ENCODE assay signal across 12 mouse cellular contexts in genomic region chr17:28428474-28429258, GRCm38 (mm10).
A peak's percentile ranks its signal among the peaks of the same experiment; 100 is the strongest.
DNase-seq lines count a peak whose midpoint lies in the region; ATAC-seq and TF ChIP-seq lines count a peak whose summit lies in the region.
"Had no signal": no experiment of that assay in that cellular context is flagged by ENCODE, and none has a peak within 500 bp of the region (broad histone marks: within the 10 kb centered on the region; RNA-seq: fewer than 3 reads in every experiment).

No protein-coding gene starts in this region.

- ATAC-seq in heart, embryonic 15.5 days (replicated peaks; ENCODE audit: insufficient number of reproducible peaks, insufficient read depth, low FRiP score, low read depth), result peak; percentile 64; the same call in 1 of the 2 replicates
- no peak for ATAC-seq in lung, embryonic 14.5 days (ENCODE audit: insufficient read depth)
- ATAC-seq: Patski had no signal

- peak; percentile 77 to 86 for DNase-seq in adrenal gland, adult (ENCODE audit: inconsistent age in 2 of 2, low spot score in 1 of 2)
- DNase-seq in adrenal gland, postnatal 4 days (ENCODE audit: low spot score in 2 of 2), result no peak
- peak; percentile 85 for DNase-seq in adrenal gland, postnatal 14 days
- peak; percentile 71 for DNase-seq in lung, embryonic 14.5 days
- DNase-seq in thymus, postnatal 25 days, result no peak
- DNase-seq in cerebellum, adult 18-20 months, result no peak
- DNase-seq in cerebellum, postnatal 36 days, result no peak
- DNase-seq: cerebellum, adult 11-12 months had no signal

- no peak overlapping the region for H3K27ac ChIP-seq in heart, embryonic 15.5 days
- H3K27ac ChIP-seq in lung, embryonic 14.5 days (ENCODE audit: low read depth), result no peak overlapping the region
- H3K27ac ChIP-seq: forebrain, embryonic 12.5 days; neural tube, embryonic 15.5 days had no signal

- TF ChIP-seq CTCF in lung, embryonic 14.5 days (IDR thresholded peaks at IDR 0.05; ENCODE audit: low read depth), result no peak

- H3K9ac ChIP-seq in heart, embryonic 15.5 days, result no peak overlapping the region
- H3K9ac ChIP-seq in lung, embryonic 14.5 days, result no peak overlapping the region
- H3K9ac ChIP-seq: forebrain, embryonic 12.5 days; neural tube, embryonic 15.5 days had no signal

- H3K4me1 ChIP-seq in heart, embryonic 15.5 days (replicated peaks), result peaks cover 18% of the 10 kb centered on the region
- H3K4me1 ChIP-seq in lung, embryonic 14.5 days (ENCODE audit: insufficient read depth), result no peaks in the 10 kb centered on the region
- H3K4me1 ChIP-seq: forebrain, embryonic 12.5 days had no signal

- H3K27me3 ChIP-seq in heart, embryonic 15.5 days, result no peaks in the 10 kb centered on the region
- H3K27me3 ChIP-seq in lung, embryonic 14.5 days (ENCODE audit: insufficient read depth, low read length), result no peaks in the 10 kb centered on the region
- H3K27me3 ChIP-seq: forebrain, embryonic 12.5 days; neural tube, embryonic 15.5 days; Patski had no signal

- no peak overlapping the region for H3K4me3 ChIP-seq in heart, embryonic 15.5 days
- no peak overlapping the region for H3K4me3 ChIP-seq in lung, embryonic 14.5 days (ENCODE audit: low read depth, low read length)
- H3K4me3 ChIP-seq: forebrain, embryonic 12.5 days; neural tube, embryonic 15.5 days had no signal

- no peaks in the 10 kb centered on the region for H3K9me3 ChIP-seq in heart, embryonic 15.5 days (replicated peaks)
- no peaks in the 10 kb centered on the region for H3K9me3 ChIP-seq in lung, embryonic 14.5 days (ENCODE audit: low read depth, low read length)
- H3K9me3 ChIP-seq: forebrain, embryonic 12.5 days; neural tube, embryonic 15.5 days had no signal

- 54% methylated on average over 15 of the region's 15 CpGs for WGBS in heart, embryonic 15.5 days
- 44% methylated on average over 15 of the region's 15 CpGs for WGBS in lung, embryonic 14.5 days

- H3K4me2 ChIP-seq in heart, embryonic 15.5 days, result no peak overlapping the region
- no peak overlapping the region for H3K4me2 ChIP-seq in lung, embryonic 14.5 days
- H3K4me2 ChIP-seq: forebrain, embryonic 12.5 days; neural tube, embryonic 15.5 days had no signal

- no peaks in the 10 kb centered on the region for H3K36me3 ChIP-seq in heart, embryonic 15.5 days
- H3K36me3 ChIP-seq in lung, embryonic 14.5 days (ENCODE audit: insufficient read depth), result peaks cover 10% of the 10 kb centered on the region

Comparison
In these comparisons a context has a peak if more than half of its experiments do, and no peak if none do; other contexts are left out.
1. DNase-seq: peak in adrenal gland, adult (2 of 2), adrenal gland, postnatal 14 days (single experiment) and lung, embryonic 14.5 days (single experiment); none in adrenal gland, postnatal 4 days (0 of 2), thymus, postnatal 25 days (single experiment), cerebellum, adult 18-20 months (0 of 2) and cerebellum, postnatal 36 days (0 of 2).